Mouse (Mus musculus) midbrain, postnatal 0 days (tissue): ENCODE measurements around the gene Col6a5. TPM values are rescaled to one million over a fixed set of nuclear protein-coding genes. Genes with fewer than 3 reads are reported as not detected.

Source experiments
- ATAC-seq: fragments of 200-750 bp; cut with Nextera tagmentation; 2 replicates; pipeline ENCODE4 v1.8.0; 2017; ENCODE audit warnings: moderate number of reproducible peaks, mild to moderate bottlenecking, moderate TSS enrichment, moderate library complexity; ENCODE audit not compliant: low FRiP score
- DNase-seq: peaks from one replicate; pipeline ENCODE4 v3.0.0-alpha.2; 2015; ENCODE audit warnings: low spot score
- H3K27ac ChIP-seq: fragments of 300-500 bp; sonication (generic); 2 replicates; pipeline ENCODE4 v1.5.1; 2014; ENCODE audit warnings: low read depth, mild to moderate bottlenecking, low read length, mixed read lengths
- H3K27me3 ChIP-seq: fragments of 300-500 bp; sonication (generic); 2 replicates; pipeline ENCODE4 v1.6.1; 2014; ENCODE audit warnings: low read length, control low read depth, mixed read lengths; ENCODE audit not compliant: insufficient read depth
- H3K36me3 ChIP-seq: fragments of 300-500 bp; sonication (generic); 2 replicates; pipeline ENCODE4 v1.6.1; 2014; ENCODE audit warnings: low read length, control low read depth, mixed read lengths; ENCODE audit not compliant: insufficient read depth
- H3K4me1 ChIP-seq: fragments of 300-500 bp; sonication (generic); 2 replicates; pipeline ENCODE4 v1.6.1; 2014; ENCODE audit warnings: mild to moderate bottlenecking, control low read depth, antibody characterized with exemption, low read length, mixed read lengths; ENCODE audit not compliant: insufficient read depth
- H3K4me2 ChIP-seq: fragments of 300-500 bp; sonication (generic); 2 replicates; pipeline ENCODE4 v1.6.1; 2014; ENCODE audit warnings: low read depth, mild to moderate bottlenecking, low read length, mixed read lengths; ENCODE audit not compliant: poor library complexity, severe bottlenecking
- H3K4me3 ChIP-seq: fragments of 300-500 bp; sonication (generic); 2 replicates; pipeline ENCODE4 v1.5.1; 2014; ENCODE audit warnings: low read depth, mild to moderate bottlenecking, low read length, moderate library complexity
- H3K9ac ChIP-seq: fragments of 300-500 bp; sonication (generic); replicated peaks from 2 replicates; pipeline ENCODE4 v1.6.1; 2014; ENCODE audit warnings: mild to moderate bottlenecking, low read length, moderate library complexity, mixed read lengths; ENCODE audit not compliant: poor library complexity, severe bottlenecking
- H3K9me3 ChIP-seq: fragments of 300-500 bp; sonication (generic); 2 replicates; pipeline ENCODE4 v1.6.1; 2016; ENCODE audit warnings: low read length, control low read depth
- CTCF ChIP-seq: IDR thresholded peaks from 2 replicates; pipeline ENCODE4 v1.5.1; 2016; ENCODE audit warnings: antibody characterized with exemption, mild to moderate bottlenecking
- WGBS: fragments of 180-500 bp; shearing (Covaris S2); extraction: QIAGEN DNeasy Blood & Tissue Kit; methylation state at CpG from one replicate; pipeline ENCODE4 v1.1.7; 2014; 5-methylcytosine and 5-hydroxymethylcytosine counted together
- polyA plus RNA-seq: library from polyadenylated mRNA; unstranded; fragments of >200 nt; fragmentation: Nextera tagmentation; extraction: Ambion mirVana; gene quantifications from 2 replicates; pipeline ENCODE4 v1.2.1, GENCODE M21; 2015
- total RNA-seq: library from RNA; depleted of rRNA; stranded (reverse); fragments of >200 nt; gene quantifications from 2 replicates; pipeline ENCODE4 v1.2.3, GENCODE M21; 2014

Gene Col6a5
- total and polyA plus RNA-seq, 2 experiments from 2014 or later: 0.36 to 0.49 TPM

DNA sequence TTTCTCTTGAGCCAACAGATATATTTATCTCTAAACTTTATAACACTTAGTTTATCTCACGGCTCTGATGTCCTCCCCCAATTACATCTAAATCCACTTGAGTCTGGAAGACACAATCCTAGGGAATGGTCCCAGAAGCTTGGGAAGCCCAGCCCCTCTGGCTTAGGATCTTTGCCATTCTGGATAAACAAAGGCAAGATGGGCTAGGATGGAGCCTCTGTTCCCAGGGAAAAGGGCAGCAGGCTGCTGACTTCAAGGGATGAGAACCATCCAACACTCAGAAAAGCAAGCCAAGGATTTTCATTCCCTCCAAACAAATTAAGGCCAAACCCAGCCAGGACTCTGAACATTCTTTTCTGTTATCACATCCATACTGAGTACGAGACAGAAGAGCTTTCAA is 51.1 kb downstream of the Col6a5 start:
- no peaks in the 10 kb centered on the region for H3K36me3 ChIP-seq
- WGBS: 90% methylated on average over 2 of the region's 2 CpGs

DNA sequence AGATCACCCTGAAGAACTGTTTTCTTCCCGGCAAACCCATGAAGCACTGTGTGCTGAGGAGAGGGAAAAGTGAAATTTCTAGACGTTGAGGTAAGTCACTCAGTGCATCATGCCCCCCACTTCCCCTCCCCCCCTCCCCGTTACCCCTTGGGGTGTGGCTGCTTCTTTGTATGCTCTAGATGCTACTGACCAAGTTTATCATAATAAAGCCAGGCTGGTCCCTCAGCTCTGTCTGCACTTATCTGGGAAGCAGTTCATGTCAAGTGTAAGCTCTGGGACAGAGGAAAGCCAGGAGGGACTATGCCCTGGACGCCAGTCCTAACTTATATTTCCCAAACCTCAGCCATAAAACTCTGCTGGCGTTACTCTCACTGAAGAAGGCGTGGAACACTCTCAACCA is 53.0 kb downstream of the Col6a5 start:
- Histone ChIP-seq H3K4me2 (no peak overlapping the region), H3K9ac (no peak overlapping the region), H3K27me3 (no peaks in the 10 kb centered on the region), H3K4me3 (no peak overlapping the region), H3K4me1 (no peaks in the 10 kb centered on the region), H3K27ac (no peak overlapping the region), H3K9me3 (no peaks in the 10 kb centered on the region), H3K36me3 (no peaks in the 10 kb centered on the region)
- WGBS: 83% methylated on average over 6 of the region's 6 CpGs
- ATAC-seq (no peak), DNase-seq (no peak)
- TF ChIP-seq CTCF: no peak

More for the DNA sequence above, 51.1 kb downstream of the Col6a5 start:
- no peak overlapping the region for H3K4me2 ChIP-seq
- H3K9me3 ChIP-seq: no peaks in the 10 kb centered on the region
- no peaks in the 10 kb centered on the region for H3K27me3 ChIP-seq
- DNase-seq: no peak
- H3K9ac ChIP-seq: no peak overlapping the region
- TF ChIP-seq CTCF: no peak
- no peak for ATAC-seq
- H3K4me3 ChIP-seq: no peak overlapping the region
- H3K4me1 ChIP-seq: no peaks in the 10 kb centered on the region
- H3K27ac ChIP-seq: no peak overlapping the region

DNA sequence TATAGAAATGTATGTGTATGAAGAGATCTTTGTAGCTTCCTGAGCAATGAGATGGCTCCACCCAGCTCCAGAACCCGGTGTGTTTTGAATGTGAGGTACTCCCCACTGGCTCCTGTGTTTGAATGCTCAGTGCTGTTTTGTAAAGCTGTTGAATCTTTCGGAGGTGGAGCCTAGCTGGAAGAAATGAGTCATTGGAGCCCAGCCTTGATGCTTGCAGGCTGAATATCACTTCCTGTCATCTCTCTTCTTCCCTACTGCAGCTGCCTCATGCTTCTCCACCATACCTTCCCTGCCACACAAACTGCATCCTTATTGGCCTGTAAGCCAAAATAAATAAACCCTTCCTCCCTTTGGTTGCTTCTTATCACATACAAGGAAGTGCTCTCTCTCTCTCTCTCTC is 72.9 kb downstream of the Col6a5 start:
- no peak for TF ChIP-seq CTCF
- WGBS: 38% methylated on average over 2 of the region's 2 CpGs
- Histone ChIP-seq H3K27ac (no peak overlapping the region), H3K4me3 (no peak overlapping the region), H3K9me3 (no peaks in the 10 kb centered on the region), H3K4me1 (no peaks in the 10 kb centered on the region), H3K27me3 (no peaks in the 10 kb centered on the region), H3K36me3 (no peaks in the 10 kb centered on the region), H3K9ac (no peak overlapping the region), H3K4me2 (no peak overlapping the region)
- ATAC-seq (no peak), DNase-seq (no peak)

DNA sequence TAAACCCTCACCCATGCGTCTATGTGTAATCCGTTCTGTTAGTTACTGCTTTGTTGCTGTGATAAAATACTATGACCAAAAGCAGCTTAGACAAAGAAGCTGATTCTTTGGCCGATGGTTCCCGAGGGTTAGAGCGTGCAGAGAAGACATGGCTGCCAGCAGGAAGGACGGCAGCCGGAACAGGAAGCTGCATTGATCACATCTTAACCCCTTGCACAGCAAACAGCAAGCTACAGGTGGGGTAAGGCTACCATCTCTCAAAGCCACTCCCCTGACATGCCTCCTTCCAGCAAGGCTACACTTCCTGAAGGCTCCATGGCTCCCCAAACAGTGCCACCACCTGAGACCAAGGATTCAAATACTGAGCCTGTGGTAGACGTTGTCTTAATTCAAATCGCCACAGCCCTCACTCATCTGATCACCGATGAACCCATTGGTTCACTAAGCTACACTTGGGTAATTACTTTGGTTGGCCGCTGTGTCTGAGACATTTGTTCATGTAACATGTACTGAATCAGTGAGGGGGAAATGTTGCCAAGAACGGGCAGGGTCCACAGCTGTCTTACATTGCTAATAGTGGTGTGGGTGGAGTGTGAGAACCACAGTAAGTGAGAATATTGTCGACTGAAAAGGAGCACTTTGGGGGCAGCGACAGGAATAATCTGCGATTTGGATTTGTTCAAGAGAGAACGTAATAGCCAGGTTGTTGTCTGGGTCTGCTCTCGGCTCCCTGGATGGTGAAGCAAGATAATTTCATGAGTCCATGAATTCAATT is 75.6 kb downstream of the Col6a5 start:
- Histone ChIP-seq H3K4me1 (no peaks in the 10 kb centered on the region), H3K27ac (no peak overlapping the region), H3K4me3 (no peak overlapping the region), H3K4me2 (no peak overlapping the region), H3K9me3 (no peaks in the 10 kb centered on the region), H3K27me3 (no peaks in the 10 kb centered on the region), H3K9ac (no peak overlapping the region), H3K36me3 (no peaks in the 10 kb centered on the region)
- WGBS: 79% methylated on average over 17 of the region's 17 CpGs
- no peak for TF ChIP-seq CTCF
- no peak for DNase-seq
- no peak for ATAC-seq

DNA sequence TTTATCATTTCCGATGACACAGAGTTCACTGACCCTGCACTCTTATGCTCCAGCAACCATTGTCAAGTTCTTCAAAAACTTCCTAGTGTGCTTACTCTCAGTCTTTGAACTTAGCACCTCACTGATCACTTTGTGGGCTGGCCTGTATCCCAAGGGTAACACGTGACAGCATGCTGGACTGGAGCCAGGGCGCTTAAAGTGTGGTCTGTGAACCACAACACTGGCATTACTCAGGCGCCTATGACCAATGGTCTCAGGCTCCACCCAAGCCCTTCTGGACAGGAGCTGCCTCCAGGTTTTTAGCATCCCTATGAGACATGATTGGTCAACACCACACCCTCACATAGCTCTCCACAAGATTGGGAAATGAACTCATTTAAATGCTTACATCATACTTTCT is 79.7 kb downstream of the Col6a5 start:
- Histone ChIP-seq H3K4me2 (no peak overlapping the region), H3K36me3 (no peaks in the 10 kb centered on the region), H3K9ac (no peak overlapping the region), H3K4me1 (no peaks in the 10 kb centered on the region), H3K27me3 (no peaks in the 10 kb centered on the region), H3K27ac (no peak overlapping the region), H3K9me3 (no peaks in the 10 kb centered on the region), H3K4me3 (no peak overlapping the region)
- no peak for DNase-seq
- WGBS: 82% methylated on average over 4 of the region's 4 CpGs
- ATAC-seq: no peak
- no peak for TF ChIP-seq CTCF

DNA sequence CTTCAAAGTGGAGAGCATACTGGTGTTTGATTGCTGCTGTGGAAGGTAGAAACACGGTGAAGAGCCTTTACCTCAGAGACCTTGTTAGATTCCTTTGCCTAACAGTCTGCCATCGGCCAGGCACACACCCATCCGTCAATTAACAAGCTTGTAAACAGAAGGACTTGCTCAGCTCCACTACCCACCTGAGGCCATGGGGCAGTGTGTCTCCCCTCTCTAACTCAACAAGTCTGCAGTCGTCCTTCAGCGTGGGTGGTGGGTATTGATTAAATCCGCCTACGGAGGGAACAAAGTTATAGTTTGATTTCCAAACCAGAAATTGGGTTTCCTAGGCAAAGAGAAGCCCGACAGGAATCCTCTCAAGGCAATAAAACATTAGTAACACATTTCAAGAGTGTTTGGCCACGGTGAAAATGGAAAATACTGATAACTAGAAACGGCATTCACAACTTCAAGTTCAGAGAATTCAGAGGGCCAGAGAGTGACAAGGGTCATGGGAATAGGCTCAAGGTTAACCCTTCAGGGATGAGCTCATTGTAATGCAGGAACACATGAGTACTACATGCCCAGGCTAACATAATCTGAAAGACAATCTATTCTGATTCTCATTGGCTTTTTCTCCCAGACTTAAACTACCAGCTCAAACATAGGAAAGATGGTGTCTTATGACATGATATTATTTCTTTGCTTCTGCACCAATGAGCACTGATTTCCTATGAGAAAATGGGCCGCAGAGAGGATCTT is 81.9 kb downstream of the Col6a5 start:
- WGBS: 71% methylated on average over 11 of the region's 11 CpGs
- Histone ChIP-seq H3K4me3 (no peak overlapping the region), H3K27ac (no peak overlapping the region), H3K9me3 (no peaks in the 10 kb centered on the region), H3K27me3 (no peaks in the 10 kb centered on the region), H3K4me1 (no peaks in the 10 kb centered on the region), H3K36me3 (no peaks in the 10 kb centered on the region), H3K4me2 (no peak overlapping the region), H3K9ac (no peak overlapping the region)
- TF ChIP-seq CTCF: no peak
- ATAC-seq (no peak), DNase-seq (no peak)
